Mouse (Mus musculus) frontal cortex, postnatal 10 days (tissue): ENCODE results near the gene Pitpnc1.
A peak's percentile ranks its signal among the peaks of the same experiment; 100 is the strongest.

Experiments used
- DNase-seq, 2 experiments: peaks; one replicate each; pipeline ENCODE4 v3.0.0; 2022; ENCODE audit warnings: low spot score in 2 of 2, mixed read lengths in 1 of 2

Gene Pitpnc1

DNA sequence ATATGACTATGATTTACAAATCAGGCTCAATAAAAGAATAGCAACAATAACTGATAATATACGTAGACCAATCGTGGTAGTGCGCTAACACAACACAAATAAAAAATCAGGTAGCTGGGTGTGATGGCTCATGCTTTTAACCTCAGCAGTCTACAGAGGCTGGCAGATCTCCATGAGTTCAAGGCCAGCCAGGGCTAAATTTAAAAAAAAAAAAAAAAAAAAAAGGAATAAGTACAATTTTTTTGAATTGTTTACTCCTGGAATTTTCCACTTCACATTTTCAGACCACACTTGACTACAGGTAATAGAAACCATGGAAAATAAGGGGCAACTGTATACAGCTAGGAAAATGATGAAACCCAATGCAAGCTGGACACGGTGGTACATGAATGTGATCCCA is 97.3 kb downstream of the Pitpnc1 start:
- DNase-seq, result no peak

DNA sequence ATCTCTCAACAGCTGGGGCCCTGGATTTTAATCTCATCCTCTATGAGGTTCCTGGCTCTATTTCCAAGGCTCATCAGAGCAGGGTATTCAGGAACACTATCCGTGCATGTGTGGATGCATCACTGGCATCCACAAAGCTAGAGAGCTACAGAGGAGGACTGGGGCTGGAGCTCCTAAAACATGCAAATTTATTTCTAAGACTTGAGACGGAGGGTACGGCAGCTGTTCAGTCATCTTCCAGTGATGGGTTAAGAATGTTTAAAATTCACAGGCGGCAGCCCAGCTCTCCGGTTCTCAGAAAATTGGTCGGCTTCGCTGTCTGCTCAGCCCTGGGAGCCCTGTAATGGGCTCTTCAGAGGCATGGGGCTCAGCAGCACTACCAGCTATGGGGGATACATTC is 97.8 kb downstream of the Pitpnc1 start:
- no peak for DNase-seq

- no peak for DNase-seq
Observed at GRCm38 (mm10) chr11:107370476-107370875, 100.0 kb downstream of the Pitpnc1 start.

DNA sequence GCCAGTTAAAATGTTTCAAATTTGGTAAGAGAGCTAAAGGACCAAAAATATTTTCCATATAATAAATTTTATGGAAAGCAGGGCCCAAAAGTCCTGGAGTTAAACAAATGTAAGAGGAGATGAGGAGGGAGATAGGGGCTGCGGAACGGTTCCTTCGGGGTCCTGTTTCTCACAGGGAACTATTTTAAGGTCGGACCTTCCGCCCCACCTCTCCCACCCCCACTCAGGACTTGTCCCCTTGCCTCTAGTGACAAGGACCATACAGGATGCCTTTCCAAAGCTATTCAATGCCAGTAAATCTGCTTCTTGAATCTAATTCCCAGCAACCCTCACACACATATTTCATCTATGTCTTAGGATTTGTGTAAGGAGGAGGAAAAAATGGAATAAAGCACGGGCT is 100.8 kb downstream of the Pitpnc1 start:
- no peak for DNase-seq

DNA sequence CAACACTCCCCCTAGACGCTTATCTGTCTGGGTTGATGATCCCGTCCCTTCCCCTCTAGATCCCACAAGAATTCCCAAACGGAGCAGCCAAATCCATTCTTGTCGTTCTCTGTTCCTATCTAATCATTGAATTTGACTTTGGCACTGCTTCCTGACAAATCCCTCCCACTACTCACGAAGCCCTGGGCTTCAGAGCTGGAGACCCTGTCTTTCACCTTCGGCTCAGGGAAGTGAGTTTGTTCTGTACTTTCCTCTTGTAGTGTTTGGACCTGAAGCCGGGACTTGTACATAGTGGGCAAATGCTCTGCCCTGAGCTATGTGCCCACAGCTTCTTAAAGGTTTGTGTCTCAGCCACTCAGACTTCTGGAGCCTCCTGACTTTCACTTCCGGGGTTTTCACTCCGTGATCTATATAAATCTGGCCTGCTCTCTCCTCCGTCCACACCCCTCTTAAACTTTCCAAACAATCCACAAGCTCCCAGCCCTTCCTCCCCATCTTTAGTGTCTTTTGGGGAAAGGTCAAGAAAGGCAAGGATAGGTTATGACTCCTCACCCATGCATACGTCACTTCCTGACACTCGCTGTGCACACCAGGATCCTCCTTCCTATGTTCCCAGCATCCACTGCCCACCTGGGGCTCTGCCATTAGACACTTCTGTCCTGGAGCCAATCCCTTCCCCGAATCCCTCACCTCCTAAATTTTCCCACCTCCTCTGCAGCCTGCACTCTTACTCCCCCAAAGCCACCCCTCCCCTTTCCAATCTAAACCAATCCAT is 104.4 kb downstream of the Pitpnc1 start:
- DNase-seq, result no peak

DNA sequence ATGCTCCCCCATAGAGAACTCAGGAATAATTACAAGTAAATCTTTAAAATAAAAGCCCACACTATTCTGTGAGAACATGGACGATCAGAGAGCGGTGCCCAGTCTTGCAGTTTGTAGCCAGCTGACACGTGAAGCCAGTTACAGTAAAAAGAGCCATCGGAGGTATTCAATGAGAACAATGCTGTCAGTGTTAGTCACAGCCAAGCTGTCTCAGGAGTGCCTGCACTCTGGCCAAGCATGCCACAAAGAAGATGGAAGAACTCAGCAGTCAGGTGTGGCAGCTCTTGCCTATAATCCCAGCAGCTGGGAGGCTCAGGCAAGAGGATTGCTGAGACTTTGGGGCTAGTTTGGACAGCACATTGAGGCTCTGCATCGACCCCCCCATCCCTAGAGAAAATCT is 111.8 kb downstream of the Pitpnc1 start:
- DNase-seq, result no peak

DNA sequence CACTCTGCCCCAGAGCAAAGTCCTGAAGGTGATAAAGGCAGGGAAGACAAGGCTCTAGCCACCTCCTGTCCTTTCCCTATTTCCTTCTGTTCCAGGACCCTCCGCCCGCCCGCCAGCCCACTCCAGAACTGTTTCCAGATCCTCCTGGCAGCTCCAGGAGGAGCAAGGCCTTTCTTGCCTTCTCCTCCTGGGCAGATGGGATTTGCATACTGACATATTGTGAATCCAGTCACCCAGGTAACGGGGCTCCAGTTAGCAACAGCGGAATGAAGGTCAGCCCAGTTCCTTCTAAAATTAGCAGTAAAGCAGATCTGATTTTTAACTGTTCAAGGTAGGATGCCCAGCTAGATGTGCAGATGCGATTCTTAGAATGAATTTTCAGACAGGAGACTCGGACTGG is 114.3 kb downstream of the Pitpnc1 start:
- peak in 1 of 2 experiments; percentile 56 for DNase-seq

DNA sequence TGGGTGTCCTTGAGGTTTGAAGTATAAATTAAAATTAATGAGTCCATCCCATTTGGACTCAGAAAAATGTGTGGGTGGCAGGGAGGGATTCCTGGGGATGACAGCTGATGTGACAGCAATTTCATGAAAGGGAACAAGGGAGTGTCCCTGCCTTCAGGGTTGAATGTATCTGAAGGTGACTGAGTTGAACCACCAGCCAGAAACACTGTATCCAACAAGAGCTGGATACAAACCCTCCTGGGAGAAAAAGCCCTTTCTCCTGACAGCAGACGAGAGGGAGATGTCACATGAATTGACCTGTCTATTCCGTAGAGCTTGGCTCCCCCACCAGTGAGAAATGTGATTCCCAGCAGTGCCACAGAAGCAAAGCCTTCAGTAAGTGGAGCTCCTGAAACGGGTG is 115.0 kb downstream of the Pitpnc1 start:
- DNase-seq, result no peak

DNA sequence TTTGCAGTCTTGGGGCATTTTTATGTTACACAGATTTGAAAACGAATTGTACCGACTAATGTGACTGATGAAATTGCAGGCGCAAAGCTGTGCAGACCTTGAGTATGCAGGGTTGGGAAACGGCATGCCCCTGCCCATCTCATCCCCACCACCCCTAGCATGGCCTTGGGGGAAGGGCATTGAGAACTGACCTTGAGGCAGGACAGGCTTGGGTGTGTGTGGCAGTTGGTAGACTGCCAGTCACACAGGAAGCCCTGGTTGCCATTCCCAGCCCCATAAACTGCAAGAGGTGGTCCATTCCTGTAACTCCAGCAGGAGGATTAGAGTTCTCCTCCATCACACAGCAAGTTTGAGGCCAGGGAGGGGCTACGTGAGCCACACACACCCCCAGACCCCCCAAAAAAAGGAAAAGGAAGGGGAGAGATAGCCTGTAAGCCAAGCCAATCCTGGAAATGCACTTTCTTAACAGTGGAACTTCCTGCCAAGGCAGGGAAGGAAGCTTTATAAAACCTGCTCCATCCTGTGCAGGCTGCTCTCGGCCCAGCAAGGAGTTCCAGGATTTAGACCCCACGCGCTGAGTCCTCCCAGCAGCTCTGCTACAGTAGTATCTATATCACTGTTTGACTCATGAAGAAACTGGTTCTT is 115.9 kb downstream of the Pitpnc1 start:
- DNase-seq, result no peak

DNA sequence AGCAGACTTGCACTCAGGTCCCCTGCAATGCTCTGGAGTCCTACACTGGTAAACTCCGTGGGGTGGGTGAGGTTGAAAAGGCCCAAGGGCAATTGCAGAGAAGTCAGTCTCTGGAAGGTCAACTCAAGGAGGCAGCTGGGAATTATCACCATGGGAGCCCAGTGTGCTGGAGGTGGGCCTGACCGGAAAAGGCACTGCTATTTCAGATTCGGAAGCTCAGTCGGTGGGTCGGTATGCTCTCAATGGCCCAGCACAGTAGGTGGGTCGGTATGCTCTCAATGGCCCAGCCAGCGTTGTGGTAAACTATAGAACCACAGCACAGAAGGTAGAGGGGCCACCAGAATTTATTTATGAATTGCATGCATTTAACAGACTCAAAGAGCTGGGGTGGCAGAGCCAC is 117.9 kb downstream of the Pitpnc1 start:
- no peak for DNase-seq

- DNase-seq, result no peak
Observed at GRCm38 (mm10) chr11:107349756-107350155, 120.7 kb downstream of the Pitpnc1 start.

GRCm38 (mm10) chr11:107343031-107343430 is 127.5 kb downstream of the Pitpnc1 start:
- DNase-seq, result no peak

DNA sequence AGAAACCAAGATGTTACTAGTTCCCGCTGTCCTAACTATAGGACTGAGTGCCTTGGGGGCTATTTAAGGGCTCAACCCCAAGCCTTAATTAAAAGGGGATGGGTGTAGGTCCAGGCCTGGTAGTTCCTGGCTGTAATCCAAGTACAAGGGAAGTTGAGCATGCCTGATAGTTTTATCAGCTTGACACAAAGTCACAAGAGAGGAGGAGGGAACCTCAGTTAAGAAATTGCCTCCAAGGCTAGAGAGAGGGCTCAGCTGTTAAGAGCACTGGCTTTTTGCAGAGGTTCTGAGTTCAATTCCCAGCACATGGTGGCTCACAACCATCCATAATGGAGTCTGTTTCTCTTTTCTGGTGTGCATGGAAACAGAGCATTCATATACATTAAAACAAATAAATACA is 128.1 kb downstream of the Pitpnc1 start:
- DNase-seq, result no peak

- DNase-seq, result no peak
Observed at GRCm38 (mm10) chr11:107341293-107341692, 129.2 kb downstream of the Pitpnc1 start.

- no peak for DNase-seq
Observed at GRCm38 (mm10) chr11:107340793-107341192, 129.7 kb downstream of the Pitpnc1 start.

DNA sequence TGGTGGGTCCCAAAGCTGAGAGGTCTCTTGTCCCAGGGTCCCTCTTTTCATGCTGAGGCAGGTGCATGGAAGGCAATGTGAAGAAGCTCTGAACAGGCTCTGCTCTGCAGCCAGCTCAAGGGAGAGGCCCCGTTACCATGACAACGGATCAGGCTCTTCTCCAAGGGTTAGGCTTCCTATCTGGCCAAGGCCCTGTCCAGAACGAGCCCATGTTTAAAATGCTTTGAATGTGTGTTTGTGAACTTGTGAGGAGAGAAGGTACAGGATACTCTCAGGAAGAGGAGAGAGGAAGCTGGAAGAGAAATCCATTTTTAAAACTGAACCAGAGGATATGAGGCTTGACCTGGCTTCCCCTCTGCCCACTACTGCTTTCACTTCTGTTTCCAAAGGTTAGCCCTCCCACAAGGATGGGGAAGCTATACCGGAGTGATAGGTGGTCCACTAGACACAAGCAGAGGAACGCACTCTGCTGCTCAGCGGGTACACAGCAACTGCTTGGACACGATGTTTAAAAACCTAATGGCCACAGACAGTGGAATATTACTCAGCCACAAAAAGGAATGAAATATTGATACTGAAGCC is 131.2 kb downstream of the Pitpnc1 start:
- no peak for DNase-seq

- no peak for DNase-seq
Observed at GRCm38 (mm10) chr11:107337391-107338148, 132.9 kb downstream of the Pitpnc1 start.

- no peak for DNase-seq
Observed at GRCm38 (mm10) chr11:107335756-107336155, 134.7 kb downstream of the Pitpnc1 start.

DNA sequence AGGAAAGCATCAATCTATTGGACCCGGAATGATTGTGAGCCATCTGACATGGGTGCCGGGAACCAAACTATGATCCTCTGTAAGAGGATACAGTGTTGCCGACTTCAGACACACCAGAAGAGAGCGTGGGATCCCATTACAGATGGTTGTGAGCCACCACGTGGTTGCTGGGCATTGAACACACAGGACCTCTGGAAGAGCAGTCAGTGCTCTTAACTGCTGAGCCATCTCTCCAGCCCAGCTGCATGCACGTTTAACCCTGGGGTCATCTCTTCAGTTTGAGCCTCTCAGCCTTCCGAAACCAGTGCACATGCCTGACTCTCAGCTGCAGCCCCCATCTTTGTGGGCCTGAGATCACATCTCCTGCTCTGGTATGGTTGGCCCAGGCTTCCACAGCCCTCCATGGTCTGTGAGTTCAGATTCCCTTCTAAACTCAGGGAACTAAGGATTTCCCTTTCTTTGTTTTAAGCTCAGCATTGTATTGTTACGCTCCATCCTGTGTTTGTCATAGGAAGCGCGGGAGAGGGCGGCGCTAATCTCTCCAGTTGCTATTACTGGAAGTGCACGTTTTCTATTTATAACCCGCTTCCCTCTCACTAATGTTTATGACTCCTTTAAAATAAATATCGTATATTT is 135.5 kb downstream of the Pitpnc1 start:
- no peak for DNase-seq

GRCm38 (mm10) chr11:107332905-107333304 is 137.6 kb downstream of the Pitpnc1 start:
- no peak for DNase-seq

DNA sequence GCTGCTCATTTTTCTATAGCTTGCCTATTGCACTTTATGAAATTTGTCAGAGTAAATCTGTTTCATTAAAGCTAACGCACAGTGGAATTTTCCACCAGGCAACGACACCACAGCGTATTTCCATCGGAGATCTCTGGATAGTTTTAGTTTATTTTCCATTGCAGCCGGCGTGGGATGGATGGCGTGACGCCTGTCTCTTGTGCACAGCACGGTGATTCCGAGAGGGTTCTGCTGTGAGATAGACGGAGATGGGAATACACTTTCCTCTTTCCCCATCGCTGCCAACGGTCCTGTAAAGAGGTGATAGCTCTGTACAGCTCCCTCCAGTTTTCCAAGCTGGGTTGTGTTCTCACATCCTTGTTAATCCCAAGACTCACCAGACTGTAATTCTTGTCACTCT is 138.2 kb downstream of the Pitpnc1 start:
- DNase-seq, result no peak

- DNase-seq, result no peak
Observed at GRCm38 (mm10) chr11:107331425-107331824, 139.1 kb downstream of the Pitpnc1 start.
